Mouse (Mus musculus): Measurements from ENCODE around the gene Mmgt1. TPM values are rescaled to one million over a fixed set of nuclear protein-coding genes. Genes with fewer than 3 reads are reported as not detected.

Gene Mmgt1
- total RNA-seq (2021) (10 to 100 TPM; 28.4 to 32.6 TPM), polyA plus RNA-seq (2012; rRNA removed) (12.1 and 26.4 TPM in 2 replicates)
- long read RNA-seq, full-length matches to known transcripts: 5 of 8 reads
- long read RNA-seq, partial matches to known transcripts: 0 of 8 reads
- long read RNA-seq, other reads (novel, unspliced or antisense): 3 of 8 reads

GRCm38 (mm10) chrX:56597887-56598640, at the start of gene Mmgt1:
Gene Mmgt1 (minus strand): TSS chrX:56598069.
- no peaks in the 10 kb centered on the region for H3K4me1 ChIP-seq (ENCODE audit: control insufficient read depth, insufficient read depth, low read length)
- no peaks in the 10 kb centered on the region for H3K27me3 ChIP-seq (ENCODE audit: control insufficient read depth, insufficient read depth, low read length)
- peak; percentile 89 to 95 for DNase-seq
- TF ChIP-seq EP300 (IDR thresholded peaks at IDR 0.05; ENCODE audit: insufficient read depth, low read depth, low read length) (0 out of 2 replicates have a peak, but pooled peaks have one; percentile 13), POLR2A (IDR thresholded peaks at IDR 0.05; ENCODE audit: insufficient read depth, low read depth, low read length) (peak; percentile 55), CTCF (IDR thresholded peaks at IDR 0.05) (no peak)
- intact Hi-C loops (cut with DNase I): no loop called here
- H3K4me3 ChIP-seq: peak within 1 kb of the TSS; percentile 54
- H3K27ac ChIP-seq: peak within 1 kb of the TSS; percentile 72
- no peaks in the 10 kb centered on the region for H3K36me3 ChIP-seq (ENCODE audit: control insufficient read depth, insufficient read depth, low read length)
- 15% methylated on average over 44 of the region's 44 CpGs for WGBS
- H3K79me2 ChIP-seq (replicated peaks; ENCODE audit: control insufficient read depth, insufficient read depth, low read length): peaks cover 1% of the 10 kb centered on the region; the same call in 1 of the 2 replicates
- peak within 1 kb of the TSS; percentile 79 for H3K9ac ChIP-seq (ENCODE audit: low read depth, low read length)

- Histone ChIP-seq H3K9ac (ENCODE audit: low read depth, low read length) (no peak overlapping the region), H3K27me3 (ENCODE audit: control insufficient read depth, insufficient read depth, low read length) (no peaks in the 10 kb centered on the region), H3K4me3 (no peak overlapping the region), H3K27ac (no peak overlapping the region), H3K36me3 (ENCODE audit: control insufficient read depth, insufficient read depth, low read length) (no peaks in the 10 kb centered on the region), H3K79me2 (replicated peaks; ENCODE audit: control insufficient read depth, insufficient read depth, low read length) (no peaks in the 10 kb centered on the region), H3K4me1 (ENCODE audit: control insufficient read depth, insufficient read depth, low read length) (no peaks in the 10 kb centered on the region)
- TF ChIP-seq CTCF (IDR thresholded peaks at IDR 0.05): no peak
- TF ChIP-seq POLR2A (IDR thresholded peaks at IDR 0.05; ENCODE audit: insufficient read depth, low read depth, low read length): no peak
- TF ChIP-seq EP300 (IDR thresholded peaks at IDR 0.05; ENCODE audit: insufficient read depth, low read depth, low read length): no peak
- no peak for DNase-seq
- 5% methylated on average over 1 of the region's 1 CpGs for WGBS
- intact Hi-C loops (cut with DNase I): no loop called here
Measured at GRCm38 (mm10) chrX:56640066-56640465, 42.2 kb upstream of the Mmgt1 start.

- Histone ChIP-seq H3K36me3 (ENCODE audit: control insufficient read depth, insufficient read depth, low read length) (no peaks in the 10 kb centered on the region), H3K27ac (no peak overlapping the region), H3K4me3 (no peak overlapping the region), H3K27me3 (ENCODE audit: control insufficient read depth, insufficient read depth, low read length) (no peaks in the 10 kb centered on the region), H3K79me2 (replicated peaks; ENCODE audit: control insufficient read depth, insufficient read depth, low read length) (no peaks in the 10 kb centered on the region), H3K9ac (ENCODE audit: low read depth, low read length) (no peak overlapping the region), H3K4me1 (ENCODE audit: control insufficient read depth, insufficient read depth, low read length) (no peaks in the 10 kb centered on the region)
- WGBS: 79% methylated on average over 5 of the region's 5 CpGs
- intact Hi-C loops (cut with DNase I): no loop called here
- TF ChIP-seq POLR2A (IDR thresholded peaks at IDR 0.05; ENCODE audit: insufficient read depth, low read depth, low read length): no peak
- TF ChIP-seq CTCF (IDR thresholded peaks at IDR 0.05): no peak
- no peak for TF ChIP-seq EP300 (IDR thresholded peaks at IDR 0.05; ENCODE audit: insufficient read depth, low read depth, low read length)
- no peak for DNase-seq
Measured at GRCm38 (mm10) chrX:56636185-56636584, 38.3 kb upstream of the Mmgt1 start.

GRCm38 (mm10) chrX:56615236-56615635, 17.4 kb upstream of the Mmgt1 start:
- no peaks in the 10 kb centered on the region for H3K27me3 ChIP-seq (ENCODE audit: control insufficient read depth, insufficient read depth, low read length)
- no peak overlapping the region for H3K9ac ChIP-seq (ENCODE audit: low read depth, low read length)
- H3K36me3 ChIP-seq (ENCODE audit: control insufficient read depth, insufficient read depth, low read length): no peaks in the 10 kb centered on the region
- no peak for TF ChIP-seq POLR2A (IDR thresholded peaks at IDR 0.05; ENCODE audit: insufficient read depth, low read depth, low read length)
- TF ChIP-seq EP300 (IDR thresholded peaks at IDR 0.05; ENCODE audit: insufficient read depth, low read depth, low read length): no peak
- TF ChIP-seq CTCF (IDR thresholded peaks at IDR 0.05): no peak
- WGBS: 75% methylated on average over 2 of the region's 2 CpGs
- H3K27ac ChIP-seq: no peak overlapping the region
- DNase-seq: no peak
- no peak overlapping the region for H3K4me3 ChIP-seq
- no peaks in the 10 kb centered on the region for H3K79me2 ChIP-seq (replicated peaks; ENCODE audit: control insufficient read depth, insufficient read depth, low read length)
- H3K4me1 ChIP-seq (ENCODE audit: control insufficient read depth, insufficient read depth, low read length): no peaks in the 10 kb centered on the region
- intact Hi-C loops (cut with DNase I): no loop called here

GRCm38 (mm10) chrX:56610318-56610694, 12.4 kb upstream of the Mmgt1 start:
- Histone ChIP-seq H3K4me3 (peak overlapping the region; percentile 53), H3K27me3 (ENCODE audit: control insufficient read depth, insufficient read depth, low read length) (no peaks in the 10 kb centered on the region), H3K36me3 (ENCODE audit: control insufficient read depth, insufficient read depth, low read length) (no peaks in the 10 kb centered on the region), H3K79me2 (replicated peaks; ENCODE audit: control insufficient read depth, insufficient read depth, low read length) (no peaks in the 10 kb centered on the region), H3K27ac (peak overlapping the region; percentile 61; the same call in 1 of the 2 replicates), H3K9ac (ENCODE audit: low read depth, low read length) (peak overlapping the region; percentile 89), H3K4me1 (ENCODE audit: control insufficient read depth, insufficient read depth, low read length) (no peaks in the 10 kb centered on the region)
- TF ChIP-seq EP300 (IDR thresholded peaks at IDR 0.05; ENCODE audit: insufficient read depth, low read depth, low read length) (no peak), POLR2A (IDR thresholded peaks at IDR 0.05; ENCODE audit: insufficient read depth, low read depth, low read length) (no peak), CTCF (IDR thresholded peaks at IDR 0.05) (no peak)
- WGBS: 10% methylated on average over 13 of the region's 13 CpGs
- intact Hi-C loops (cut with DNase I): no loop called here
- no peak for DNase-seq
